Mouse (Mus musculus): ENCODE results near the gene Taar7a. TPM values are rescaled to one million over a fixed set of nuclear protein-coding genes. Genes with fewer than 3 reads are reported as not detected.

The Taar7a gene
- polyA plus RNA-seq, 1 experiment from 2014 or later: not detected

GRCm38 (mm10) chr10:24007034-24007433 lies 13.8 kb upstream of the Taar7a start:
- no peak overlapping the region for H3K4me2 ChIP-seq (replicated peaks; ENCODE audit: low read depth)
- WGBS: 21% methylated on average over 2 of the region's 2 CpGs
- no peak for TF ChIP-seq EP300 (optimal IDR thresholded peaks at IDR 0.05)
- no peak for TF ChIP-seq CTCF (IDR thresholded peaks at IDR 0.05; ENCODE audit: low read depth)
- no peaks in the 10 kb centered on the region for H3K9me3 ChIP-seq (ENCODE audit: control insufficient read depth, low read length)
- H3K4me1 ChIP-seq (replicated peaks; ENCODE audit: control insufficient read depth, insufficient read depth): no peaks in the 10 kb centered on the region
- no peaks in the 10 kb centered on the region for H3K36me3 ChIP-seq (ENCODE audit: control insufficient read depth, insufficient read depth, low read length)
- H3K27ac ChIP-seq (replicated peaks): no peak overlapping the region
- H3K9ac ChIP-seq (ENCODE audit: low read length): no peak overlapping the region
- H3K4me3 ChIP-seq (ENCODE audit: low read depth, low read length): no peak overlapping the region
- no peak for ATAC-seq (ENCODE audit: low FRiP score, low TSS enrichment)
- H3K27me3 ChIP-seq (ENCODE audit: control insufficient read depth, insufficient read depth, low read length): no peaks in the 10 kb centered on the region
- no peak for DNase-seq (ENCODE audit: low spot score)

- Histone ChIP-seq H3K36me3 (ENCODE audit: control insufficient read depth, insufficient read depth, low read length) (no peaks in the 10 kb centered on the region), H3K4me3 (ENCODE audit: low read depth, low read length) (no peak overlapping the region), H3K27ac (replicated peaks) (no peak overlapping the region), H3K4me1 (replicated peaks; ENCODE audit: control insufficient read depth, insufficient read depth) (no peaks in the 10 kb centered on the region), H3K9ac (ENCODE audit: low read length) (no peak overlapping the region), H3K9me3 (ENCODE audit: control insufficient read depth, low read length) (no peaks in the 10 kb centered on the region), H3K27me3 (ENCODE audit: control insufficient read depth, insufficient read depth, low read length) (no peaks in the 10 kb centered on the region), H3K4me2 (replicated peaks; ENCODE audit: low read depth) (no peak overlapping the region)
- TF ChIP-seq CTCF (IDR thresholded peaks at IDR 0.05; ENCODE audit: low read depth): no peak
- TF ChIP-seq EP300 (optimal IDR thresholded peaks at IDR 0.05): no peak
- DNase-seq (ENCODE audit: low spot score) (no peak), ATAC-seq (ENCODE audit: low FRiP score, low TSS enrichment) (no peak)
- 64% methylated on average over 1 of the region's 1 CpGs for WGBS
Measured at GRCm38 (mm10) chr10:24006442-24006841, 13.2 kb upstream of the Taar7a start.

GRCm38 (mm10) chr10:23999639-24000038 lies 6.4 kb upstream of the Taar7a start, which contains the start of gene Taar7b:
Gene Taar7b, plus strand, starts transcription at chr10:23999939.
- no peak within 1 kb of the TSS for H3K27ac ChIP-seq (replicated peaks)
- TF ChIP-seq EP300 (optimal IDR thresholded peaks at IDR 0.05): no peak
- no peak for TF ChIP-seq CTCF (IDR thresholded peaks at IDR 0.05; ENCODE audit: low read depth)
- 55% methylated on average over 1 of the region's 1 CpGs for WGBS
- H3K9ac ChIP-seq (ENCODE audit: low read length): no peak within 1 kb of the TSS
- H3K4me2 ChIP-seq (replicated peaks; ENCODE audit: low read depth): no peak within 1 kb of the TSS
- no peak within 1 kb of the TSS for H3K4me3 ChIP-seq (ENCODE audit: low read depth, low read length)
- no peaks in the 10 kb centered on the region for H3K27me3 ChIP-seq (ENCODE audit: control insufficient read depth, insufficient read depth, low read length)
- no peaks in the 10 kb centered on the region for H3K36me3 ChIP-seq (ENCODE audit: control insufficient read depth, insufficient read depth, low read length)
- DNase-seq (ENCODE audit: low spot score): no peak
- no peak for ATAC-seq (ENCODE audit: low FRiP score, low TSS enrichment)
- H3K4me1 ChIP-seq (replicated peaks; ENCODE audit: control insufficient read depth, insufficient read depth): no peaks in the 10 kb centered on the region
- no peaks in the 10 kb centered on the region for H3K9me3 ChIP-seq (ENCODE audit: control insufficient read depth, low read length)

- Histone ChIP-seq H3K27ac (replicated peaks) (no peak overlapping the region), H3K9ac (ENCODE audit: low read length) (no peak overlapping the region), H3K36me3 (ENCODE audit: control insufficient read depth, insufficient read depth, low read length) (no peaks in the 10 kb centered on the region), H3K4me2 (replicated peaks; ENCODE audit: low read depth) (no peak overlapping the region), H3K27me3 (ENCODE audit: control insufficient read depth, insufficient read depth, low read length) (no peaks in the 10 kb centered on the region), H3K9me3 (ENCODE audit: control insufficient read depth, low read length) (no peaks in the 10 kb centered on the region), H3K4me1 (replicated peaks; ENCODE audit: control insufficient read depth, insufficient read depth) (no peaks in the 10 kb centered on the region), H3K4me3 (ENCODE audit: low read depth, low read length) (no peak overlapping the region)
- no peak for TF ChIP-seq CTCF (IDR thresholded peaks at IDR 0.05; ENCODE audit: low read depth)
- DNase-seq (ENCODE audit: low spot score) (no peak), ATAC-seq (ENCODE audit: low FRiP score, low TSS enrichment) (no peak)
- WGBS: 82% methylated on average over 5 of the region's 5 CpGs
Measured at GRCm38 (mm10) chr10:23986419-23986818, 6.9 kb downstream of the Taar7a start.

GRCm38 (mm10) chr10:23985546-23985945 lies 7.7 kb downstream of the Taar7a start, which contains the start of gene Taar6:
Gene Taar6, minus strand, starts transcription at chr10:23985646.
- Histone ChIP-seq H3K36me3 (ENCODE audit: control insufficient read depth, insufficient read depth, low read length) (no peaks in the 10 kb centered on the region), H3K27me3 (ENCODE audit: control insufficient read depth, insufficient read depth, low read length) (no peaks in the 10 kb centered on the region), H3K4me3 (ENCODE audit: low read depth, low read length) (no peak within 1 kb of the TSS), H3K4me2 (replicated peaks; ENCODE audit: low read depth) (no peak within 1 kb of the TSS), H3K9ac (ENCODE audit: low read length) (no peak within 1 kb of the TSS), H3K27ac (replicated peaks) (no peak within 1 kb of the TSS), H3K9me3 (ENCODE audit: control insufficient read depth, low read length) (no peaks in the 10 kb centered on the region), H3K4me1 (replicated peaks; ENCODE audit: control insufficient read depth, insufficient read depth) (no peaks in the 10 kb centered on the region)
- no peak for DNase-seq (ENCODE audit: low spot score)
- no peak for TF ChIP-seq EP300 (optimal IDR thresholded peaks at IDR 0.05)
- TF ChIP-seq CTCF (IDR thresholded peaks at IDR 0.05; ENCODE audit: low read depth): no peak
- no peak for ATAC-seq (ENCODE audit: low FRiP score, low TSS enrichment)
- 69% methylated on average over 8 of the region's 8 CpGs for WGBS

- H3K27me3 ChIP-seq (ENCODE audit: control insufficient read depth, insufficient read depth, low read length): no peaks in the 10 kb centered on the region
- no peak overlapping the region for H3K4me3 ChIP-seq (ENCODE audit: low read depth, low read length)
- DNase-seq (ENCODE audit: low spot score): peak; percentile 78
- TF ChIP-seq CTCF (IDR thresholded peaks at IDR 0.05; ENCODE audit: low read depth): peak; percentile 91
- no peak for TF ChIP-seq EP300 (optimal IDR thresholded peaks at IDR 0.05)
- H3K4me2 ChIP-seq (replicated peaks; ENCODE audit: low read depth): no peak overlapping the region
- no peaks in the 10 kb centered on the region for H3K36me3 ChIP-seq (ENCODE audit: control insufficient read depth, insufficient read depth, low read length)
- no peak overlapping the region for H3K27ac ChIP-seq (replicated peaks)
- ATAC-seq (ENCODE audit: low FRiP score, low TSS enrichment): peak; percentile 83
- no peaks in the 10 kb centered on the region for H3K9me3 ChIP-seq (ENCODE audit: control insufficient read depth, low read length)
- H3K9ac ChIP-seq (ENCODE audit: low read length): no peak overlapping the region
- H3K4me1 ChIP-seq (replicated peaks; ENCODE audit: control insufficient read depth, insufficient read depth): no peaks in the 10 kb centered on the region
- 40% methylated on average over 16 of the region's 16 CpGs for WGBS
Measured at GRCm38 (mm10) chr10:23978901-23979705, 14.2 kb downstream of the Taar7a start.
